Mouse (Mus musculus) hindbrain, embryonic 15.5 days (tissue): ENCODE measurements around the gene Wnt3a. TPM values are rescaled to one million over a fixed set of nuclear protein-coding genes. Genes with fewer than 3 reads are reported as not detected.

Experiments
- ATAC-seq: fragments of 200-750 bp; cut with Nextera tagmentation; 2 replicates; pipeline ENCODE4 v1.8.0; 2017; ENCODE audit warnings: low read depth, moderate number of reproducible peaks, moderate TSS enrichment; ENCODE audit not compliant: low FRiP score
- H3K27ac ChIP-seq: fragments of 300-500 bp; sonication (generic); replicated peaks from 2 replicates; pipeline ENCODE4 v1.5.1; 2015; ENCODE audit warnings: mild to moderate bottlenecking, inconsistent platforms
- H3K27me3 ChIP-seq: fragments of 300-500 bp; sonication (generic); 2 replicates; pipeline ENCODE4 v1.6.1; 2015; ENCODE audit warnings: control low read depth, inconsistent platforms
- H3K36me3 ChIP-seq: fragments of 300-500 bp; sonication (generic); 2 replicates; pipeline ENCODE4 v1.6.1; 2015; ENCODE audit warnings: control low read depth, inconsistent platforms
- H3K4me1 ChIP-seq: fragments of 300-500 bp; sonication (generic); replicated peaks from 2 replicates; pipeline ENCODE4 v1.6.1; 2015; ENCODE audit warnings: control low read depth, inconsistent platforms
- H3K4me2 ChIP-seq: fragments of 300-500 bp; sonication (generic); 2 replicates; pipeline ENCODE4 v1.6.1; 2015; ENCODE audit warnings: moderate library complexity, mild to moderate bottlenecking, inconsistent platforms
- H3K4me3 ChIP-seq: fragments of 300-500 bp; sonication (generic); 2 replicates; pipeline ENCODE4 v1.5.1; 2015; ENCODE audit warnings: mild to moderate bottlenecking, inconsistent platforms
- H3K9ac ChIP-seq: fragments of 300-500 bp; sonication (generic); 2 replicates; pipeline ENCODE4 v1.6.1; 2015; ENCODE audit warnings: inconsistent platforms
- H3K9me3 ChIP-seq: fragments of 300-500 bp; sonication (generic); 2 replicates; pipeline ENCODE4 v1.6.1; 2016; ENCODE audit warnings: control low read depth, inconsistent platforms
- WGBS: fragments of 180-500 bp; shearing (Covaris S2); methylation state at CpG from one replicate; pipeline ENCODE4 v1.1.7; 2015; 5-methylcytosine and 5-hydroxymethylcytosine counted together
- polyA plus RNA-seq: library from polyadenylated mRNA; unstranded; fragments of >200 nt; fragmentation: Nextera tagmentation; extraction: Ambion mirVana; gene quantifications from 2 replicates; pipeline ENCODE4 v1.2.1, GENCODE M21; 2015

Wnt3a gene
- polyA plus RNA-seq, 1 experiment from 2014 or later: 1.5 TPM

DNA sequence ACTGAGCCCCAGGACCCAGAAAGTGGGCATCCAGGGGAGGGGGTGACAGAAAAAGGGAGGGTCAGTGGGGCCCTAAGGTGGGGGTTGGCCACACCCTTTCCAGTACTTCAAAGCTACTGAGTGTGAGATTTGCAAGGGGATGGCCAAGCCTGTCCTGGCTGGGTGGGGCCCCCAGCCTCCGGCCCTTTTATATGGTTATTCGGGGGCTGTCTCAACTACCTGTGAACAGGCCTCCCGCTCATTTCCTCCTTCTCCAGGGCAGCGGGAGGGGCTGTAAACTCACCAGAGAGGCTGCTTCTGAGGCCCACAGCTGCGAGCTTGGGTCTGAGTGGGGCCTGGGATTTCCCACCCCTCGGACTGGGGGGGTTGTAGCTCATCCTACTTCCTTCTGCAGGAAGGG, 46.7 kb downstream of the Wnt3a start:
- no peak for ATAC-seq
- Histone ChIP-seq H3K36me3 (no peaks in the 10 kb centered on the region), H3K27ac (no peak overlapping the region), H3K4me2 (no peak overlapping the region), H3K9ac (no peak overlapping the region), H3K27me3 (no peaks in the 10 kb centered on the region), H3K4me1 (peaks cover 4% of the 10 kb centered on the region), H3K4me3 (no peak overlapping the region), H3K9me3 (no peaks in the 10 kb centered on the region)
- 46% methylated on average over 6 of the region's 6 CpGs for WGBS

DNA sequence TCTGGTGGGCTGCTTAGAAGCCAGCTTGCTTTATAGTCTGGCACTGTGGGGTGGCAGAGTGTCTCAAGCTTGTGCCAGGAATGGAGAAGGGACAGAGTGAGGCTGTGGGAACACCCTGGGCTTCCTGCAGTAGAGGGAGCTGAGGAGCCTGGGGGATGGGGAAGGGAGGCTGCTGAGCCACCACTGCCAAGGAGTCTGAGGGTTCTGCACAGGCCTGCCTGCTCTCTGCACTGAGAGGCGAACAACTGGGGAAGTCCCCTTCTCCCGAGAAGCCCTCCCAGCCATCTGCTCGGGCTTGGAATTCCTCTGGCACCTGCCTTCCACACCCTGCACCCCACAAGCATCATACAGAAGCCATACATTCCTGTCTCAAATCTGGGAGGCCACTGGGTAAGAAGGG, 48.7 kb downstream of the Wnt3a start:
- Histone ChIP-seq H3K27me3 (no peaks in the 10 kb centered on the region), H3K36me3 (no peaks in the 10 kb centered on the region), H3K4me3 (no peak overlapping the region), H3K27ac (no peak overlapping the region), H3K9ac (no peak overlapping the region), H3K4me2 (no peak overlapping the region), H3K9me3 (no peaks in the 10 kb centered on the region), H3K4me1 (peaks cover 10% of the 10 kb centered on the region)
- ATAC-seq: no peak
- WGBS: 59% methylated on average over 3 of the region's 3 CpGs

DNA sequence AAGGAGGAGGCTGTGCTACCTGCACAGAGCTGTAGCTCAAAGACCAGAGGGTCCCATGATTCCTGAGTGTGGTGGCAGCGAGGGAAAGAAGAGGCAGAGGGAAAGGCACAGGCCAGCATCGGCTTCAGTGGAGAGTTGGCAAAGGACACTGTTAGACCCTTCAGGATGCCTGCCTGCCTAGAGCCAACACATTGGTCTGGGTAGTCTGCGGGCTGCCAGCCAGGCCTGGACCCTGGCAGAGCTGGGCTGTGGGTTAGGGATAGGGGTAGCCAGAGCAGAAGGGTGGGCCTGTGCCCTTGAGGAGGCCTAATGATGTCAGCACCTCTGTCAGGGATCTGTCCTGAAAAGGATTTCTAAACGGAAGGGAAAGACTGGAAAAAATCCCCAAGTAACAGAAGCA, 50.8 kb downstream of the Wnt3a start:
- Histone ChIP-seq H3K36me3 (no peaks in the 10 kb centered on the region), H3K27me3 (no peaks in the 10 kb centered on the region), H3K27ac (no peak overlapping the region), H3K4me3 (no peak overlapping the region), H3K9ac (no peak overlapping the region), H3K4me1 (peaks cover 10% of the 10 kb centered on the region), H3K4me2 (no peak overlapping the region), H3K9me3 (no peaks in the 10 kb centered on the region)
- 67% methylated on average over 4 of the region's 4 CpGs for WGBS
- ATAC-seq: no peak

DNA sequence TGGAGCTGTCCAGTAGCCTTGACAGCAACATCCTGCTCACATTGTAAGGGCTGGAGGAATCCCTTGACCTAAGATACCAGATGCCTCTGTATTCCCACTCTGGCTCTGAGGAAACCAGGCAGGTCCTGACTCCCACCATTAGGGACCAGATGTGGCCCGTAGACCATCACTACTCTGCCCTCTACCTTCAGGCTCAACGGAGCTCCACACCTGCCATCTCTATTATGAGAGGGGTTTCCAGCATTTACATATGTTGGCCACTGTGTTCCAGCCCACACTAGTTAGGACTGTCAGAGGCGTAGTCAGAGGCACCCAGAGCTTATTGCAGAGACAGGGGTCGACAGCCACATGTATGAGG, 51.1 kb downstream of the Wnt3a start:
- Histone ChIP-seq H3K4me1 (peaks cover 10% of the 10 kb centered on the region), H3K4me2 (0 out of 2 replicates have a peak overlapping the region, but pooled peaks have one; percentile 2), H3K9me3 (no peaks in the 10 kb centered on the region), H3K27me3 (no peaks in the 10 kb centered on the region), H3K27ac (no peak overlapping the region), H3K4me3 (no peak overlapping the region), H3K36me3 (no peaks in the 10 kb centered on the region), H3K9ac (no peak overlapping the region)
- ATAC-seq: 0 out of 2 replicates have a peak, but pooled peaks have one; percentile 5
- 46% methylated on average over 4 of the region's 4 CpGs for WGBS

DNA sequence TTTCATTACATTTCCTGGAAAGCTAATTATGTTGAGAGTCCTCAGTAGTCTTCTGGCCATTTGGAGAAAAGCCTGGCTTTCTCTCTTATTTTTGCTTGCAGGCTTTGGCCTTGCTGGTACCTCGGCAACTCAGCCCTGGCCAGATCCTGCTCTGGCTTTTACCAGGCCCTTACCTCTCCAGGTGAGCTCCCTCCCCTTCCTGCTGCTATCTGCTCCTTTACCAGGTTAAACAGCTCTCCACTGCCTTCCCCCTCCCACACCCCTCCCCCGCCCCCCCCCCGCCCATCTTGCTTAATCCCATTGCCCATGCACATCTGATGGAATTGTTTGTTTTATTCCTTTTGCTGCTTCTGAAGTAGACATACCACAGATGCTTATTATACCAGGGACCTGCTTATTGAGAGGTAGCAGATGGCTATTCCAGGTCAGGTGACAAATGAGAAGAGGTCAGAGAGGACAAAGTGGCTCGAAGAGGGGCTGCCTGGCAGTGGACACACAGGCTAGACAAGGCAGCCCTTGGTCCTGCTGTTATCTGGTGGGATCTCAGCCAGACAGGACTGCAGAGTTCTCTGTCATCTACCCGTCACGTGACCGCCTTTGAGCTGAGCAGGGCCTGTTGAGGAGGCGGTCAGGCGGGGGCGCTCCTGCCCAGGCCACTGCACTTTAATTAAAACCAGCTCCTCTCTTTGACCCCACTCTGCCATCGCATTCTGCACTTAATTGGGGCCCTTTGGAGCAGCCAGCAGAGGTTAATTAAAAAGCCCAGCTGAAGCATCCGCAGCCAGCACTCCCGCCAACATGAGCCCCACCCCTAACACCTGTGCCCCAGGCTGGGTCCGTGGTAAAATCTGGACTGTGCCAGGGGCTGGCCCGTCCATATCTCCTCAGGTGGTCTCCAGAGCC, 51.8 kb downstream of the Wnt3a start:
- Histone ChIP-seq H3K36me3 (no peaks in the 10 kb centered on the region), H3K4me2 (0 out of 2 replicates have a peak overlapping the region, but pooled peaks have one; percentile 2), H3K9ac (no peak overlapping the region), H3K9me3 (no peaks in the 10 kb centered on the region), H3K4me3 (no peak overlapping the region), H3K27me3 (no peaks in the 10 kb centered on the region), H3K4me1 (peaks cover 10% of the 10 kb centered on the region), H3K27ac (no peak overlapping the region)
- 5% methylated on average over 15 of the region's 15 CpGs for WGBS
- ATAC-seq: peak; percentile 80

DNA sequence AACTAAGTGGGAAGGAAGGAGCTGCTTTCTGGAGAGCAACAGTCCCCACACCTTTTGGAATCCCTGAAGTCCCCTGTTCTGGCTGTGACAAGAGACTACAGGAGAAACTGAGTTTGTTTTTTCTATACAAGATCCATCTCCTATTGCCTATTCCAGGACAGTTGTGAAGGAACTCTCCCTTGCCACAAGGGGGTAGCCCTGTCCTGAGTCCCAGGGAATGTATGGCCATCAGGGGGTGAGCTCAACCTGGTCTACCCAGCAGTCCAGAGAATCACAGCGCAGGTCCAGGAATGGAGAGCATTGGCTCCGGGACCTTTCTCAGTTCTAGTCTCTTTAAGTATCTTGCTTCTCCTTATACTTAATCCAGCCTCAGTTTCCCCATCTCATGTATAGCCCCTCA, 57.8 kb downstream of the Wnt3a start:
- H3K9me3 ChIP-seq: no peaks in the 10 kb centered on the region
- H3K4me3 ChIP-seq: no peak overlapping the region
- no peak overlapping the region for H3K27ac ChIP-seq
- H3K36me3 ChIP-seq: no peaks in the 10 kb centered on the region
- 57% methylated on average over 2 of the region's 2 CpGs for WGBS
- no peak overlapping the region for H3K4me2 ChIP-seq
- H3K9ac ChIP-seq: no peak overlapping the region
- no peak for ATAC-seq
- H3K4me1 ChIP-seq: peaks cover 9% of the 10 kb centered on the region
- no peaks in the 10 kb centered on the region for H3K27me3 ChIP-seq

DNA sequence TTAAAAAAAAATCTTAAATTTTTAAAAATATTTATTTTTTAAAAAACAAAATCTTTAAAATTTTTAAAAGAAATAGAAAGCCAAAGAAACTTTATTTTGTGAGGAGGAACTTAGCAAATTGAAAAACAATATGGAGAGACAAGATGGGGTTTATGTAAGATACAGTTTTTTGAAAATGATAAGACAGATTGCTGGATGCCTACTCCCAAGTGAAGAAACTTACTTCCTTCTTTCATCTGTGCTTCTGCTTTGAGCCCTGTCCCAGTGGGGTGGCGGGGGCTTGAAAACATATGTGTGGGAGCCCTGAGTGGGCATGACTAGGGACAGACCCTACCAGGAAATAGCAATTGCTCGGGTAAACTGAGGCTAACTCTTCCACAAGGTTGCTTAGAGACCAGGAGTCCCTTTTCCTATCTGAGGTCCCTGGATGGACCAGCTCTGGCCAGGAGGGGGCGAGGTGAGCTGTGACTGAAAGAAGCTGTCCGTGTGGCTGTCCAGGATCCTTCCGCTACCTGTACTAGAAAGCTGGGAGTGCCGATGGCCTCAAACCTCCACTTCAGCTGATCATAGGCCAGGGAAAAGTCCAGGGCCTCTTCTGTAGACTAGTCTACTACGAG, 60.3 kb downstream of the Wnt3a start:
- 12% methylated on average over 7 of the region's 7 CpGs for WGBS
- H3K36me3 ChIP-seq: no peaks in the 10 kb centered on the region
- H3K27ac ChIP-seq: no peak overlapping the region
- H3K4me2 ChIP-seq: no peak overlapping the region
- no peaks in the 10 kb centered on the region for H3K27me3 ChIP-seq
- no peak overlapping the region for H3K9ac ChIP-seq
- peaks cover 29% of the 10 kb centered on the region for H3K4me1 ChIP-seq
- no peak overlapping the region for H3K4me3 ChIP-seq
- H3K9me3 ChIP-seq: no peaks in the 10 kb centered on the region
- ATAC-seq: no peak

DNA sequence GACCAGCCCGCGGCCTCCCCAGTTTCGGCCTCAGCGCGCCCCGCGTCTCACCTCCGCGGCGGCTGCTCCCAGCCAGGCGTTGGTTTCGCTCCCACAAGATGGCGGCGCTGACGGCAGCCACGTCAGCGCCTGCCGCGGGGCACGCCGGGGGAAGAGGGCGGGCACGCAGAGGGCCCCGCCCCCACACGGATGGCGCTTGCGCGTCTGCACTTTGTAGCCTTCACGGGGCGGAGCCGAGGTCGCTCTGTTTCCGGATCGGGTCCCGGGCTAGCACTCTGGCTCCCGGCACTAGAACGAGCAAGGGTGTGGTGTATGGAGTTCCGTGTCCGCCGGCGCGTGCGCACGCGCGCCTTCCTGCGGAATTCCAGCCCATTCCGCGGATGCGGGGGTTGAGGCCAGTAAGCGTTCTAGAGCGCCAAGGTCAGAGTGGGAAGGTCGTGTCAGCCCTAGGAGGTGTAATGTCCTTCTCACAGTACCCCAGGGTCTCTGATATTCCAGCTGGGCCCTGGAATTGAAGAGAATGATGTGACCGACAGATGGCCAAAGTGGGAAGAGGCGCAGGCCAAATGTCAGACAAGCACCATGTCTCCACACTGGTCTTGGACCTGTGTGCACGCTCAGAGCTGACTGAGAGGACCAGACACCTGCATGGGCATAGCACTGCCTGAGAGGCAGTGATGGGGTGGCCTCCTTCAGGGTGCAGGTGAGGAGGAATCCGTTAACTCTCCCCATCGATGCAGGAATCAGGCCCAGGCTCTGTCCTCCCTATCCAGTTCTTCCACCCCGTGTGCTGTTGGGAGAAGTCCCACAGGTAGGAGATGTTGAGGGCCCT, 62.2 kb downstream of the Wnt3a start, which contains the start of gene Arf1:
Gene Arf1, minus strand, starts transcription at position 149 of the 832 bp plus-strand sequence.
- Histone ChIP-seq H3K4me3 (peak within 1 kb of the TSS; percentile 99), H3K9ac (peak within 1 kb of the TSS; percentile 99), H3K4me2 (peak within 1 kb of the TSS; percentile 80), H3K36me3 (no peaks in the 10 kb centered on the region), H3K4me1 (peaks cover 42% of the 10 kb centered on the region), H3K27ac (peak within 1 kb of the TSS; percentile 94), H3K27me3 (no peaks in the 10 kb centered on the region), H3K9me3 (no peaks in the 10 kb centered on the region)
- ATAC-seq: peak; percentile 94
- WGBS: 6% methylated on average over 52 of the region's 59 CpGs

DNA sequence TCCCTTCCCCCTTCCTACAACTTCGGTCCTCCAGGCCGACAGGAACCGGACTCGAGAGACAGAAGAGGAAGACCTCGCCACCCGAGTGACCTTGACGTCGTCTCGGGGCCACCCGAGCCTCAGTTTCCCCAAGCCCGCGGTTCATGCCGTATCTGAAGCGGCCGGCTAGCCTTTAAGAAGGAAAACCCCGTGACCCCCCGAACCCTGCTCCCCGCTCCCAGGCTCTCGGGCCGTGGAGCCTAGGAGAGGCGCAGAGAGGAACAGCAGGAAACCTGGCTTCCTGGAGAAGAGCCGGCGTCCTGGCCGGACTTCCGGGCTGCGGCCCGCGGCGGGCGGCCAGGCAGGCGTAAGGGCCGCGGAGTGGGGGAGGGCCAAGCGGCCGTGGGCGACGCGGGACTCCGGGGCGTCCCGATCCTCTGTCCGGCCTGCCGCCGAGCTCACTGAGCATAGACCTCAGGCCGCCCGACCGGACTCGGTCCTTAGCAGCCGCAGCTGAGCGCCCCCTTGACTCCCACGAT, 62.9 kb downstream of the Wnt3a start:
- no peaks in the 10 kb centered on the region for H3K36me3 ChIP-seq
- H3K9ac ChIP-seq: peak overlapping the region; percentile 99
- peak overlapping the region; percentile 94 for H3K27ac ChIP-seq
- ATAC-seq: peak; percentile 83
- H3K4me1 ChIP-seq: peaks cover 49% of the 10 kb centered on the region
- H3K9me3 ChIP-seq: no peaks in the 10 kb centered on the region
- peak overlapping the region; percentile 80 for H3K4me2 ChIP-seq
- no peaks in the 10 kb centered on the region for H3K27me3 ChIP-seq
- under 1% methylated on average over 42 of the region's 51 CpGs for WGBS
- H3K4me3 ChIP-seq: peak overlapping the region; percentile 99

DNA sequence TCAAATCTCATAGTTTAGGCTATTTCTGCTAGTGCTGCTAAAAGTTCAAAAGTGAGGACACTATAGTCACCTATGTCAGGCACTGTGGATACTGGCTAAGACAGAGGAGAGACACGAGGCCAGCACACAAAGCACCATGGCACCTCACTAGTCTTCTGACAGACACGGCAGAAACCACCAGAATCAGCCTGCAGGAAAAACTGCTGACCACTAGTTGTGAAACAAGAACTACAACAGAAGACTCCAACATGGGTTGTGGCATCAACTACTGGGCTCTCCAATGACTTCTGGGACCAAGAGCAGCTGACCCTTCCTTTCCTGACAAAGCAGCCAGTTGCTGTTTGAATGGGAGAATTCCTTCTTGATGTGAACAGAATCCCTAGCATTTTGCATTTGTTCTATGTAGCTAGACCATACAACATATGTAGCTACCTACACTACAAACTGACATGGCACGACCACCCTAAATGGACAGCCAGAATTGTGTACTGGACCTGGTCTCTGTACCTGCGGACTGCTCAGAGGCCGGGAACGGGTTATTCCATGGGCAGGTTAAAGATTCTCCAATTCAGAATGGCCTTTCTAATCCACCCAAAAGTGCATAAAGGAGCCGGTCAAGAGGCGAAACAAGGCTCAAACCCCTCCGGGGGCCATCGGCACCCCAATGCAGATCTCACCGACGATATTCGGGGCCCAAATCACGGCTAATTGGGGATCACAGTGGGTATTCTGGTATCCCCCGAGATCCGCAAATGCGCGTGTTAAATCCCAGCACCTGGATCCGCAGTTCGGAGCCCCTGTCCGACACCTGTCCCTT, 63.6 kb downstream of the Wnt3a start:
- H3K36me3 ChIP-seq: no peaks in the 10 kb centered on the region
- peak overlapping the region; percentile 80 for H3K4me2 ChIP-seq
- peak overlapping the region; percentile 99 for H3K4me3 ChIP-seq
- peak overlapping the region; percentile 99 for H3K9ac ChIP-seq
- 3% methylated on average over 21 of the region's 21 CpGs for WGBS
- ATAC-seq: no peak
- H3K9me3 ChIP-seq: no peaks in the 10 kb centered on the region
- H3K27me3 ChIP-seq: no peaks in the 10 kb centered on the region
- H3K27ac ChIP-seq: peak overlapping the region; percentile 94
- peaks cover 53% of the 10 kb centered on the region for H3K4me1 ChIP-seq

DNA sequence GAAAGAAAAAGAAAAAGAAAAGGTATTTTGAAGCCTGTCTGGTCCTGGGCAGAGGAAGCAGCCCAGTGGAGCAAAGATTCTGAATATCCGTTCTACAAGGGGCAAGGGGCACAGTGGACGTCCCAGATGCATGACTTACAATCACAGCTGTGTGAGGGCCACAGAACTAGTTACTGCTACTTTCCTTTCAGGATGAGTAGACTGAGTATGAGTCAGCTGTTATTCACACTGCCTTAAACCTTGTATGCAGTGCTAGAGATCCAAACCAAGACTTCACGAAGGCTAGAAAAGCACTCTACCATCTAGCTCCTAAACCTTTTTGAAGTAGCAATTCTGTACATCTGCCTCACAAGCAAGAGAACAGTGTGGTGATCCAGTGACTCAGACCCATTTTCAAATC, 64.3 kb downstream of the Wnt3a start:
- H3K27me3 ChIP-seq: no peaks in the 10 kb centered on the region

More for the DNA sequence above, 64.3 kb downstream of the Wnt3a start:
- Histone ChIP-seq H3K9ac (peak overlapping the region; percentile 99; the same call in 1 of the 2 replicates), H3K4me3 (peak overlapping the region; percentile 99), H3K36me3 (no peaks in the 10 kb centered on the region), H3K4me2 (peak overlapping the region; percentile 80), H3K27ac (no peak overlapping the region), H3K9me3 (no peaks in the 10 kb centered on the region), H3K4me1 (peaks cover 60% of the 10 kb centered on the region)
- 55% methylated on average over 3 of the region's 3 CpGs for WGBS
- no peak for ATAC-seq
